Mouse (Mus musculus): ENCODE measurements around the gene Cd247.

The Cd247 gene

GRCm38 (mm10) chr1:165828615-165829014 lies 40.1 kb downstream of the Cd247 start:
- no peak for DNase-seq

DNA sequence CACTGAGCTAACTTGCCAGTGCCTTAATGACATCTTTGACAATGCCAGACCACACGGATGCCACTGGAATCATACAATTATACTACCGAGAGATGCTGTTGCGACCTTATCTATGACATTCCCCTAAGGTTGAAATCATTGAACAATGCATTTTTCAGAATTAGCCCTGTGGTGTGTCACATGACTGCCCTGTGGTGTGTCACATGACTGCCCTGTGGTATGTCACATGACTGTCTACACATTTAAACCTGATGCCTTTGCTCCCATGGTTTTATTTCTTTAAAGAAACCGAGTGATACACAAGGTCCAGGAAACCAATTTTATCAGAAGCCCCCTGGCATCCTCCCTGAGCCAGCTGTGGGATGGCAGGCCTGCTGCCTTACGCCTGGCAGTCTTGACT lies 41.4 kb downstream of the Cd247 start:
- no peak for DNase-seq

GRCm38 (mm10) chr1:165833244-165833643 lies 44.8 kb downstream of the Cd247 start:
- DNase-seq: no peak

GRCm38 (mm10) chr1:165833910-165834632 lies 45.6 kb downstream of the Cd247 start:
- no peak for DNase-seq

DNA sequence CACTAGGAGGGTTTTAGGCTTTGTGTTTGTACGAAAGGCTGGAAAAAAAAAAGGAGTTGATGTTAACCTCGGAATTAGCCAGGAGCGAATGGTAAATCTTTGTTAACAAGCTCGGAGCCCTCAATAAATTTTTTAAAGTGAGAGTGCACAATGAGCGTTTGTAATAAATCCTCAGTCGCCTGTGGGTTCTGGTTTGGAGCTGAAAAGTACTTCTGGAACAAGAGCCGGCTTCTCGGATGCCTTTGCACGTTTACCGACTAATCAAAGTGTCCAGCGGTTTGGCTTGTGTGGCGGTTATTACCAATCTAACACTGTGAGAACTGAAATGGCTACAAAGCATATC lies 46.1 kb downstream of the Cd247 start:
- no peak for DNase-seq

DNA sequence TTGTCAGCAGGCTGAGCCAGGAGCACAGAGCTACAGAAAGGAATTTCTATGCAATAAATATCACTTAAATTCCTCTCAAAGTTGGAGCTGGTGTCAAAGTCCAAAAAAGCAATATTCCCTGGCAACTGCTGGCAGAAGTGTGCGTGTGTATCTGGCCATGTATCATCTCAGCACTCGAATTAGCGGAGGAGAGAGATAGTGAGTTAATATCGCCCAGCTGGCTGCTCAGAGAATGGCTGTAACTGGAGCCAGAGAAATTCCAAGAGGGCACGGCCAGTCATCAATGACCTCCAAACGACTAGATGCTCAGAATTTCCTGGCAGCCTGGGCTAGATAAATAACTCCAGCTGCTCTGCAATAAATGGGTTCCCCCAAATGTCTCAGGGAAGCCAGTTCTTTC lies 48.0 kb downstream of the Cd247 start:
- DNase-seq: no peak

DNA sequence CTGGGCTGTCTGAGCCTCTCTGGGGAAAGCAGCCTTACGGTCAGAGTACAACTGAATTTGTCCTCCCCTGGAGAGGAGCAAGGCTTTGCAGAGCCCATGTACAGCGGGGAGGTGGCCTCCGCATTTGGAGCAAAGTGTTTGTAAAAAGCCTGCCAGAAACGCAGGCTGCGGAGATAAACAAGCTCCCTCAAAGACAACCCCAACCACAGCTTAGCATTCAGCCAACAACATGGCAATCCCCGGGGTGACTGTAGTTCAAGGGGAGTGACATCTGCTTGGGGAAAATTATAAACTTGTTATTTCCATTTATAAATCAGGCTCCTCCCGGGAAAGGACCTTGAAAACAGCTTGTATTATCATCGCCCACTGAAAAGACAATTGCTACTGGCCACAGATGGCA lies 49.1 kb downstream of the Cd247 start:
- DNase-seq: no peak

DNA sequence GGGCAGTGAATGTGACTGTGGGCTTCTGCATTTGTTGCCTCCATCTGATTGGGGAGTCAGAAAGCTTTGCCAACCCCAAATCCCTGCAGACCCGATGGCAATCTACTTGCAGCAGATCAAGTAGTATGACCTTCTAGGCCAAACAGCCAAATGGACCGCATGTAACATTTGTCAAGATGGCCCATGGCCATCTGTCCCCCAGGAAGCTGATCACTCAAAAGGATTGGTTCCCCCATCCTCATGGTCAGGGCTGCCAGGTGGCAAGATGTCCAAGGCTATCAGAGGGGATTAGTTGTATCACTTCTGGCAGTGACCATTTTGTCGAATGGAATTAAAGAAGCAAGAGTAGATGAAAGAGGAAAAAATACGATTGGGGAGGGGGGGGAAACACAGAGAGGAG lies 50.7 kb downstream of the Cd247 start:
- no peak for DNase-seq

DNA sequence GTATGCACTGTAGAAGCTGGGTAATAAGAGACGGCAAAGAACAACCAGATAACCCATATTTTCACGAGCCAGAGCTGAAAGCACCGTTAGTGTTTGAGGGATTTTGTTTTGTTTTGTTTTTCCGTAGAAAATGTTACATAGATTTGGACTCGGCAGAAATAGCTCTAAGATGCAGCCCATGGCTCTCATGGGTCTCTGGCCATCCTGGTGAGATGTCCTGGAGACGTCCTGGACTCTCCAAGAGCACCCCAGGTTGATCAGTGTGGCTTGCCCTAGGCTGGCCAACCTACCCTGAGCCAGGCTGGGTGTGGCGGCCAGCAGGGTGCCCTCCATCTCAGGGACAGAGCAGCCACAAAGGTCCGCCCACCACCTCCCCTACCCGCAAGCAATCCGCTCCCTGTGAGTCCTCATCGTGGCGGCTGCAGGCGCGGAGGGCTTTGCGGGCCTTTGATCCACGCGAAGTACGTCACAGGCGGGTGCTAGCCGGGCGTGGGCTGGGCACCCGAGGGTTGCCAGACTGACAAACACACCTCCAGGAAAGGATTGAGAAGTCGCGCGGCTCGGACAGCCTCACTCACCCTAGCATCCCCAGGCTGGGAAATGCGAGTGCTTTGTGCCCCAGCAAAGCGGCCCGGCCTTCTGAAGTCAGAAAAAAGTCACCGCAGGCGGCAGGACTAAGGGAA lies 52.2 kb downstream of the Cd247 start:
- DNase-seq: no peak

DNA sequence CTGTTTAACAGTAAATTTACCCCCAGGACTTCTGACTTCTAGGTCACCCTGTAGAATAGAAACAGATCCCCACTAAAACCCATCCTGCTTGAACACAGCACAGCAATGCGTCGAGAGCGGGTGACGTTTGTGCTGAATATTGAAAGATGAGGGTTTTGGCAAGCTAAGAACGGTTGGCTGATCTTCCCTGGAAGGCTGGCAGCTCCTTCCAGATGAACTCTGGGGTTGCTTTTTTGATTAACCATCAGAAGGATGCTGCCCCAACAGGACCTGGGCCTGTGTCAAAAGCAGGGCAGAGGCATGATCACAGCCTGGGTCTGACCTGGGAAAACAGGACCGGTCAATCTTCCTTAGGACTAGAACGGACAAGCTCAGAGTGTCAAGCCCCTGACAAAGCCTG lies 53.7 kb downstream of the Cd247 start:
- DNase-seq: no peak

GRCm38 (mm10) chr1:165843586-165843985 lies 55.1 kb downstream of the Cd247 start:
- DNase-seq: no peak

- DNase-seq: no peak
Measured at GRCm38 (mm10) chr1:165844466-165844951, 56.0 kb downstream of the Cd247 start.

DNA sequence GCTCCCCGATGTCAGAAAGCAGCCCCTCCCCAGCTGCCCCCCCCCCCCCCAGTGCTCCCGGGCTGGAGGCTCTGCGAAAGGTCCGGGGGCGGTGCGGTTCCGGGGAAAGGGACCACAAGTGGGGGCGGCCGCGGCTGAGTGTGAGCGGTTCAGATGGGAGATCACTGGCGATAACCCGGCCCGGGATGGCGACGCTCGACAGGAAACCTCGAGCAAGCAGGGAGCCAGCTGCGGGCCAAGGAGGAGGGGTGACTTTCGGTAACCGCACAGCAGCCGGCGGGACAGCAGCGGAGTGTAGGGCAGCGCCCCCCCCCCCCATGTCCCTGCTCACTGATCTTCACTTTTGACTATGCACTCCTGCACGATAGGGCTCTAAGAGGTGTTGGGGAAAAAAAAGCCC lies 56.5 kb downstream of the Cd247 start:
- no peak for DNase-seq

GRCm38 (mm10) chr1:165845366-165845765 lies 56.9 kb downstream of the Cd247 start:
- no peak for DNase-seq

DNA sequence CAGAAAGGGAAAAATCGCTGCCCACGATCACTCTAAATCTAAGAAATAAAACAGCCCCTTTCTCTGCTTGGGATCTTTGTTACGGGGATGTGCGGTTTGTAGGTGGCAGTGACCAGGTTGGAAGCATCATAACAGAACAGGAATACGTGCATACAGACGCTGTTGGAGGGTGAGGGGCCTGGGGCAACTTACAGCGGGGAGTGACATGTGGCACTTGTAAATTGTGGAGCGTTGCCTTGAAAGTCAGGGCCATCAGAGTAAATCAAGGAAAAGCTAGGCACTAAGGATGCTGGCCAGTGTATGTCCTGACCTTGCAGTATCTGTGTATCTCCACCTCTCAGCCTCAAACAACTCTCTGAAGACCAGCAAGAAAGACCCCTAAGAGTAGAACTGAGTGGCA lies 59.9 kb downstream of the Cd247 start:
- no peak for DNase-seq

DNA sequence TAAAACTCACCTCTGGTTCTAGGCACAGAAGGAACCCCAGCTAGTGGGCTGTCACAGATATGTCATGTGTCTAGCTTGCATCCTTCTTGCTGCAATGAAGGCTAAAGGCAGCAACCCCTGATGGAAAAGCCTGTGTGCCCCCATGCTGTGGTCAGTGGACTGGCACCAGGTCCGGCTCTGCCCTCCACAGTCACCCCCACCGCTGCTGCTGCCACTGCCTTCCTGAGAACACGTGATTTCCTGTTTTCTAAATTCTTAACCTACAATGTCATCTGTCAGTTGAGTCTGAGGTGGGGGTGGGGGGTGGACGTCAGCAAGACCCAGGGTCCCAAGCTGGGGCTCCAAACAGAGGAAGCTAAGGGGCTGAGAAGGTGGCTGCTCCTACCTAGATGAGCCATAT lies 60.4 kb downstream of the Cd247 start:
- no peak for DNase-seq

DNA sequence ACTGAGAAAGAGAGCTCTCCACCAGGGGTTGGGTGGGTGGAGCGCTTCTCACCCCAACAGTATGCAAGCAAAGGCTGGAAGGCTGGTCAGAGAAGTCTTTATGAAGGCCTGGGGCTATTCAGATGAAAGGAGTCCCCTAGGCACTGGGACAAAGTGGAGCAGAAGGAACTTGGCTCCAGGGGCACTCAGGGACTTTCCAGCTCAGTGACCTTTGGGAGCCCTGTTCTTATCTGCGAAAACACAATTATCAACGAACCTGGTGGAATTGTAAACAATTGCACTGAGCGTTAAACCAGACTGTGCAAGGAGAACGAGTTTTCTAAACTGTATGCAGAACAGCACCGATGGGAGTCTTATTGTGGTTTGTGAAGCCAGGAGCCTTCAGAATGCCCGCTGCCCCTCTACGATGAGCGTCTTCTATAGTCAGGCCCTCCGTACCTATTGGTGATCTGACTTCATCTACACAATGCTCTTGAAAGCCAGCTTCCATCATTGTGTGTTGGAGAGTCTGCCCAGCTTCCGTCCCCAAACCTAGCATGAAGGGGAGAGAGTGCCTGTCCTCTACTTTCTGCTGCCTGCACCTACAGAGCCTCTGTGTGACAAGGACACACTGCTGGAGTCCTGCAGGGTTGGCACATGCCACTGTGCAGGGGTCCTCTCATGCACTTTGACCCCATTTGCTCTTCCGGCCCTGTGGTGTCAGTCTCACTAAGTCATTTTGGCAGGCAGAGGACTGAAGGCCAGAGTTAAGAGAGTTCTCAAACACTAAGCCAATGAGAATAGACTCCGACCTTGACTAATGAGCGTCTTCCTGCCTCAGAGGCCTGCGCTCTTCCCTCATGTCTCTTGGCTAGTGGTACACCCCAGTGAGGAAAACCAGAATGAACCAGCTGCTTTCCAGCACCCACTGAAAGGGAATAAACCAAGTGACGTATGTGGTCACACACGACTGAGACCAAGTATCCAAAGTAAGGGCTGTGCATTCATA lies 61.3 kb downstream of the Cd247 start:
- no peak for DNase-seq

DNA sequence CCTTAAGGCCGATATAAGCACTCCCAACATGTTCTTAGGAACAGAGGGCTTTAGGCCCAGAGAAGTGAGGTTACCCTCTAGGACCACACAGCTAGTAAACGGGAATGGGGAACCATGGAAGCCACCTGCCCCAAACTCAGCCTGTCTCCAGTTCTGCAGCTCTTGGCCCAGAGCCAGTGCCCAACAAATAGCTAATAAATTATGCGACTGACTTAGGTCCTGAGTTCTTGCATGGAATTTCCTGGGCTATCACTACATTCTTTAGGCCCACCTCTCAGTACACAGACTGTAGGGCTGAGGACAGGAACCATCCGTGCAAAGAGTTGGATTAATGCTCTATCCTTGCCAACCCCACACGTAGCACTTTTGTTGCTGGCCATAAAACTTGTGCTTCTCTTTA lies 63.6 kb downstream of the Cd247 start:
- no peak for DNase-seq

DNA sequence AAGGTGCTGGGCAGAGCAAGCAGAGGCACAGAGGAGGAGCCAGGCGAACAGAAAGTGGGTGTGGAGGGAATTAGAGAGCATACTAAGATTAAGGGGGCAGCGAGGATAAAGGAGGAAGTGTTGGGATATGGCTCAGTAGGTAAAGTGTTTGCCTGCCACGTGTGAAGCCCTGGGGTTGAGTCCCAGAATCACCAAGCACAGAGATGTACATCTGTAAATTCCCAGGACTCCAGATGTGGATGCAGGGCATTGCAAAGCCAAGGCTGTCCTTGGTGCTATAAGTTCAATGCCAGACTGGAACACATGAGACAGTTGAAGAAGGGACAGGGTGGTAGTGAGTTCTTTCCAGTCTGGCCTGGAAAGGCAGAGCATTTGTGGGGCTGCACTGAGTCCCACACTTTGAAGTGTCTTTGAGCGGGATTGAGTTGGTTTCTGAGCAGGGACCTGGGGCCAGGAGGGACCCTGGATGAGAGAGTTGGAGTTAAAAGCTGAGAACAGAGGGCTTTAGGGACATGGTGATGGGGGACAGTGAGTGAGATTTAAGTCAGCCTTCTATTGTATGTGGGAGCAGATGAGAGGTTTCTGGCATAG lies 64.7 kb downstream of the Cd247 start:
- no peak for DNase-seq

DNA sequence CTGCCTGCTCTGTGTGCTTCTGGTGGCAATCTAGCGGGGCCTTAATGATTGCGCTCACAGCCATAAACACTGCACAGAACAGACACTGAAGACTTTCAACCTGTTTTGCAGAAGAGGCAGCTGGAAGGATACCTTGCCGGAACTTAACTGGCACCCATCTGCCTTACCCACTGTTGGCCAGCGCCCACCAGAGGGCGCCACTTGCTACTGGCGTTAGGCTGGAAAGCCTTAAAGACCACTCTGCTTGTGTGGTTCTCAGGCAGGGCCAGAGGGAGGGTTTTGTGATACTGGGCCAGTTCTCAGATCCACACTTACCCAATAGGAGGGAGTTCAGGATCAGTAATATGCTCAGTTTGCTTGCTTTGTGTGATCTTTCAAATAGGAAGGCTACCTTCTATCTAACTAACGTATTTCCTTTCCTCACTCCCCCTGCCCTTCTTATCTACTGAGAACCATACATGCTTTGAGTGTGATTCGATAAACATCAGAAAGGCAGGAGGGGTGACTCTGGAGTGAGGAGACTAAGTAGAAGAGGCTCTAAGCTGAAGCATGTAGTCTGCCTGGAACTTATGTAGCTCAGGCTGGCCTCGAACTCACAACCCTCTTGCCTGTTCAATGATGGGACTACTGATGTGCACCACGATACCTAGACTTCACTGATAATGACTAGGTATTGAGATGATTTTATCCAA lies 65.4 kb downstream of the Cd247 start:
- DNase-seq: peak; percentile 75

GRCm38 (mm10) chr1:165855759-165856545 lies 67.5 kb downstream of the Cd247 start:
- peak; percentile 2 for DNase-seq

DNA sequence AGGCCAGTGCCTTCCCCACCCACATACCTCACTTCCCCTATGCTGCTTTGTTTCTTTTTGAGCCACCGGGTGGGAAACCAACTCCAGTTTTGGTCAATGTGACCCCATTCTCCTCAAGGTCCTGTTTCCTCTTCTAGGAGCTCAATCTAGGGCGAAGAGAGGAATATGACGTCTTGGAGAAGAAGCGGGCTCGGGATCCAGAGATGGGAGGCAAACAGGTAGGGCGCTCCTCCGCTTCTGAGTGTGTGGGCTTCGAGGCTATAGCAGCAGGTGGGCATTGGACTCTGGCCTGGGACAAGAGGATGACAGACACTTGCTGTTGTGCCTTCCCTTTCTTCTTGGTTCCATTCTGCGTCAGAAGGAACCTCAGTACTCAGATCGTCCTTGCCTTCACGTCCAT lies 68.8 kb downstream of the Cd247 start:
- no peak for DNase-seq
